Mouse (Mus musculus): ENCODE results near the gene 4930579G24Rik.

GRCm38 (mm10) chr3:79652129-79652528 is 23.2 kb downstream of the 4930579G24Rik start:
- TF ChIP-seq CTCF (IDR thresholded peaks at IDR 0.05; ENCODE audit: borderline replicate concordance, extremely low read depth, insufficient read depth, insufficient read length) (no peak), POLR2A (IDR thresholded peaks at IDR 0.05; ENCODE audit: borderline replicate concordance, extremely low read depth, insufficient read depth, insufficient read length, poor library complexity, severe bottlenecking) (no peak)

Measured in brain, embryonic 14.5 days (tissue).